Mouse (Mus musculus): ENCODE data around the gene Rmnd5a. TPM values are rescaled to one million over a fixed set of nuclear protein-coding genes. Genes with fewer than 3 reads are reported as not detected.

Rmnd5a gene
- polyA plus RNA-seq, 1 experiment from 2014 or later = 9.7 TPM

DNA sequence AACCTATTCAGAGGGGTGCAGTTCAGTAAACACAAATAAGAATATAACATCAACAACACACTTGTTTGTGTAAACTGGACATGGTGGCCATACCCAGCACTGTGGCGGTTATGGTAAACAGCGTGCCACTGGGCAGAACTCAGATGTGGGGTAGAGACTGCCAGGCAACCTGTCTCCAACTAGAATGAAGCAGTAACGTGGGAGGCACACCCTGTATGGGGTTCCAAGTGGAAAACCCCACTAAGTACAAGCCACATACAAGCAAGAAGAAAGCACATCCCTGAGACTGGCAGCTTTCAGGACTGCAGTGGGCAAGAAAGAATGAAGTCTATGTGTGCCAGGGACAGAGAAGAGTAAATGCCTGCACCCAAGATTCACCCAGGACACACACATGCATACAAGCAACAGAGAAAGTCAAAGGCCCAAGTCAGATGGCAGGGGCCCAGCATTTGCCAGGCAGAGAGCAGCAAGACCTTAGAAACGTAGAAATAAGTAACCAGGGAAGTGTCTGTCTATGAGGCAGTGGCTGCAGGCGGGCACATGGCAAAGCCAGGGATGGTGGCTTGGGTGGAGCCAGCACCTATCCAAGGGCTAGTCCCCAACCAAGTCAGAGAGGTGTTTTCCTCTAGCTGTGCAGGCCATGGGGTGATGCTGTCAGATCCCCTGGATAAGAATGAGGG lies 68.3 kb downstream of the Rmnd5a start:
- DNase-seq (ENCODE audit: low spot score) = no peak
- no peak overlapping the region for H3K4me2 ChIP-seq (ENCODE audit: low read depth)
- H3K9ac ChIP-seq (ENCODE audit: low read length) = no peak overlapping the region
- no peaks in the 10 kb centered on the region for H3K9me3 ChIP-seq (ENCODE audit: control insufficient read depth, low read length)
- H3K36me3 ChIP-seq (ENCODE audit: control insufficient read depth, insufficient read depth, low read length) = no peaks in the 10 kb centered on the region
- 81% methylated on average over 5 of the region's 5 CpGs for WGBS
- ATAC-seq (ENCODE audit: insufficient read depth, low FRiP score, low TSS enrichment) = no peak
- H3K27ac ChIP-seq (ENCODE audit: low read depth, low read length) = no peak overlapping the region
- H3K4me1 ChIP-seq (ENCODE audit: control insufficient read depth, insufficient read depth, low read length) = no peaks in the 10 kb centered on the region
- H3K4me3 ChIP-seq (ENCODE audit: low read depth, low read length) = no peak overlapping the region
- H3K27me3 ChIP-seq (ENCODE audit: control insufficient read depth, insufficient read depth, low read length) = no peaks in the 10 kb centered on the region

DNA sequence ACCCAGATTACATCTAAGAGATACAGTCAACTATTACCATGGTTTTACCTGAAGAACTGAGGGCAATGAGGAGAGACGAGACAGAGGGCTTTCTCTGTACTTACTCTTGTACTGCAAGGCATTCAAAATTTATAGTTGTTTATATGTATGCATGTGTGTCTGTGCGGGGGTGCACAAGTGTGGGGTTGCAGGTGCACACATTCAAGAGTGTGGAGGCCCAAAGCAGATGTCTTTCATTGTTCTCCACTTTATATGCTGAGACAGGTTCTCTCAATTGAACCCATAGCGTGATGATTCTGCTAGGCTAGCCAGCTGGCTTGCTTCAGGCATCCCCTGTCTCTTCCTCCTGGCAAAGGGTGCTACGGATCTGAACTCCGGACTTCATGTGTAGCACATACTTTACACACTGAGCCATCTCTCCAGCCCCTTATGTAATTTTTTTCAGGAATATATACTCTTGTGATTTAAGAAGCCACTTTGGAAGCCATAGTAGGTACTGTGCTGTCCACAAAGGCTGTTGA lies 69.3 kb downstream of the Rmnd5a start:
- ATAC-seq (ENCODE audit: insufficient read depth, low FRiP score, low TSS enrichment) (no peak), DNase-seq (ENCODE audit: low spot score) (no peak)
- WGBS = 92% methylated on average over 5 of the region's 5 CpGs

DNA sequence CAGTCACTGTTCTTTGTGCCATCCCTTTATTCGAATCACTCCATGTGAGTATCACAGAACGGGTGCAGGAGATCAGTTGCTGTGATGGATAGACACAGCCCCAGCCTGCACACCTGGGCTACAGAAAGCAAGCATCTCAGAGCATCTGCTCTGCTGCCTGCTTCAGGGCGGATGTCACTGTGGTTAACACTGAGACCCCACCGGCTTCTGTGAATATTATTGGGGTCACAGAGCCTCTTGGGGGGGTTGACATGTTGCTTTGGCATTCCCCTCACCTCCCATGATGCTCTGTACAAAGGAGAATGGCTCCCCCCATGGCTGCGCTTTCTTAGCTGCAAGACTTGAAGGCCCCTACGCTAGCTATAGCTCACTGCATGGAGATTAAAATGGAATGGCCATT lies 71.0 kb downstream of the Rmnd5a start:
- ATAC-seq (ENCODE audit: insufficient read depth, low FRiP score, low TSS enrichment) = no peak
- DNase-seq (ENCODE audit: low spot score) = no peak
- Histone ChIP-seq H3K4me3 (ENCODE audit: low read depth, low read length) (no peak overlapping the region), H3K36me3 (ENCODE audit: control insufficient read depth, insufficient read depth, low read length) (no peaks in the 10 kb centered on the region), H3K9me3 (ENCODE audit: control insufficient read depth, low read length) (no peaks in the 10 kb centered on the region), H3K4me2 (ENCODE audit: low read depth) (no peak overlapping the region), H3K4me1 (ENCODE audit: control insufficient read depth, insufficient read depth, low read length) (no peaks in the 10 kb centered on the region), H3K27me3 (ENCODE audit: control insufficient read depth, insufficient read depth, low read length) (no peaks in the 10 kb centered on the region), H3K27ac (ENCODE audit: low read depth, low read length) (no peak overlapping the region), H3K9ac (ENCODE audit: low read length) (no peak overlapping the region)
- WGBS = 89% methylated on average over 6 of the region's 6 CpGs

More for the DNA sequence above, 69.3 kb downstream of the Rmnd5a start:
- no peaks in the 10 kb centered on the region for H3K27me3 ChIP-seq (ENCODE audit: control insufficient read depth, insufficient read depth, low read length)
- H3K4me2 ChIP-seq (ENCODE audit: low read depth) = no peak overlapping the region
- H3K27ac ChIP-seq (ENCODE audit: low read depth, low read length) = no peak overlapping the region
- no peak overlapping the region for H3K4me3 ChIP-seq (ENCODE audit: low read depth, low read length)
- H3K36me3 ChIP-seq (ENCODE audit: control insufficient read depth, insufficient read depth, low read length) = no peaks in the 10 kb centered on the region
- no peak overlapping the region for H3K9ac ChIP-seq (ENCODE audit: low read length)
- no peaks in the 10 kb centered on the region for H3K4me1 ChIP-seq (ENCODE audit: control insufficient read depth, insufficient read depth, low read length)
- H3K9me3 ChIP-seq (ENCODE audit: control insufficient read depth, low read length) = no peaks in the 10 kb centered on the region

DNA sequence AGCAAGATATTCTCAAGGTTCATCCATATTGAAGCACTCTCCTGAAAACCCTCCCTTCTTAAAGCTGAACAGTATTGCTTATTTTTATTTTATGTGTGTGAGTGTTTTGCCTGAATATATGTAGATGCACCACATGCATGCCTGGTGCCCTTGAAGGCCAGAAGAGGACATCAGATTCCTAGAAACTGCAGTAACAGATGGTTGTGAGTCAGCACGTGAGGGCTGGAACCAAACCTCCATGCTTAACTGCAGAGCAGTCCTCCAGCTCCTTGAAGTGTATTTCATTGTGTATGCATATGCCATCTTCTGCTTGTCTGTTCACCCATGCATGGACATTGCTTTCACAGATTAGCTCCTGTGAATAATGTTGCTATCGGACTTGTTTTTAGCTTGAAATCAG lies 76.4 kb downstream of the Rmnd5a start:
- DNase-seq (ENCODE audit: low spot score) (no peak), ATAC-seq (ENCODE audit: insufficient read depth, low FRiP score, low TSS enrichment) (no peak)
- no peak overlapping the region for H3K27ac ChIP-seq (ENCODE audit: low read depth, low read length)
- no peak overlapping the region for H3K4me2 ChIP-seq (ENCODE audit: low read depth)
- no peaks in the 10 kb centered on the region for H3K4me1 ChIP-seq (ENCODE audit: control insufficient read depth, insufficient read depth, low read length)
- H3K36me3 ChIP-seq (ENCODE audit: control insufficient read depth, insufficient read depth, low read length) = no peaks in the 10 kb centered on the region
- no peaks in the 10 kb centered on the region for H3K27me3 ChIP-seq (ENCODE audit: control insufficient read depth, insufficient read depth, low read length)
- H3K9me3 ChIP-seq (ENCODE audit: control insufficient read depth, low read length) = no peaks in the 10 kb centered on the region
- H3K4me3 ChIP-seq (ENCODE audit: low read depth, low read length) = no peak overlapping the region
- H3K9ac ChIP-seq (ENCODE audit: low read length) = no peak overlapping the region
- WGBS = 81% methylated on average over 2 of the region's 2 CpGs

DNA sequence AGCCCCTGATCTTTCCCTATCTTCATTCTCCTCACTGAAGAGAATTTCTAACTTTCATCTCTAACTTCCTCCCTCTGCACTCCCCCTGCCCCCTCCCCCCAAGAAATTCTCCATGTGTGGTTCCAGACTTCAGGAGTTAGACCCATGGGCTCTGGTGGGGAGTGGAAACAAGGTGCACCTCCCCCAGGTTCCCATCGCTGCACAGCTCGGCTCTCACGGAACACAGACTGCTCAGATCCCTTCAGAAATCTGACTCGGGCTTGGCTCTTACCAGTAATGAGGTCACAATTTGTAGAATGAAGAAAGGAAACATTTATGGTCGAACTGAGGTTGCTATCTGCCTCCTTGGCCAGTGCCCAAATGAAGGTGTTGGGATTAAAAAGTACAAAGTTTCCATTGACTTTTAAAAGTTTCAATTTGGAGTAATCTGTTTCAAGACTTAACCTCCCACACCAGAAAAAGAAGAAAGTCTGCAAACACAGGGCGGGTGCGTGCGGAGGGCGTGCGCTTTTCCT lies 79.2 kb downstream of the Rmnd5a start:
- no peak for ATAC-seq (ENCODE audit: insufficient read depth, low FRiP score, low TSS enrichment)
- H3K27me3 ChIP-seq (ENCODE audit: control insufficient read depth, insufficient read depth, low read length) = no peaks in the 10 kb centered on the region
- 87% methylated on average over 10 of the region's 10 CpGs for WGBS
- no peak overlapping the region for H3K27ac ChIP-seq (ENCODE audit: low read depth, low read length)
- no peaks in the 10 kb centered on the region for H3K4me1 ChIP-seq (ENCODE audit: control insufficient read depth, insufficient read depth, low read length)
- no peak overlapping the region for H3K4me2 ChIP-seq (ENCODE audit: low read depth)
- H3K9me3 ChIP-seq (ENCODE audit: control insufficient read depth, low read length) = no peaks in the 10 kb centered on the region
- no peaks in the 10 kb centered on the region for H3K36me3 ChIP-seq (ENCODE audit: control insufficient read depth, insufficient read depth, low read length)
- H3K9ac ChIP-seq (ENCODE audit: low read length) = no peak overlapping the region
- DNase-seq (ENCODE audit: low spot score) = no peak
- H3K4me3 ChIP-seq (ENCODE audit: low read depth, low read length) = no peak overlapping the region

DNA sequence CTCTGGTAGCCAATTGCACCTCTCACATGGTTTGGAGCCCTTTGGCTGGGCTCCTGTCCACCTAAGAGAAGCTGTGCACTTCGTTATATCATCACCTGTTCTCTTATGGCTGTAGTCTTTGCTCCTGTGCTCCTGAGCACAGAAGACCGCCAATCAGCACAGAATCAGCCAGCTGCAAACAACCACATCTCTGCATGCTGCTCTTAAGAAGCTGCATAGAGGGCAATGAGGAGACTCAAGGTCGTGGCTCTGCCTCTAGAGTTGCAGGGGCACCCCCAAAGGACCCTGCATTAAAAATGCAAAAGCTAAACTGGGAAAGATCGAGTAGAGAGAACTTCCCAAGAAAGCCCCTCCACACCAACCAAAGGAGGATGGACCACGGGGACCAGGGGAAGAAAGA lies 79.7 kb downstream of the Rmnd5a start:
- ATAC-seq (ENCODE audit: insufficient read depth, low FRiP score, low TSS enrichment) = no peak
- Histone ChIP-seq H3K9ac (ENCODE audit: low read length) (no peak overlapping the region), H3K27ac (ENCODE audit: low read depth, low read length) (no peak overlapping the region), H3K4me2 (ENCODE audit: low read depth) (no peak overlapping the region), H3K4me1 (ENCODE audit: control insufficient read depth, insufficient read depth, low read length) (no peaks in the 10 kb centered on the region), H3K9me3 (ENCODE audit: control insufficient read depth, low read length) (no peaks in the 10 kb centered on the region), H3K36me3 (ENCODE audit: control insufficient read depth, insufficient read depth, low read length) (no peaks in the 10 kb centered on the region), H3K4me3 (ENCODE audit: low read depth, low read length) (no peak overlapping the region), H3K27me3 (ENCODE audit: control insufficient read depth, insufficient read depth, low read length) (no peaks in the 10 kb centered on the region)
- WGBS = 58% methylated on average over 5 of the region's 5 CpGs
- DNase-seq (ENCODE audit: low spot score) = no peak

DNA sequence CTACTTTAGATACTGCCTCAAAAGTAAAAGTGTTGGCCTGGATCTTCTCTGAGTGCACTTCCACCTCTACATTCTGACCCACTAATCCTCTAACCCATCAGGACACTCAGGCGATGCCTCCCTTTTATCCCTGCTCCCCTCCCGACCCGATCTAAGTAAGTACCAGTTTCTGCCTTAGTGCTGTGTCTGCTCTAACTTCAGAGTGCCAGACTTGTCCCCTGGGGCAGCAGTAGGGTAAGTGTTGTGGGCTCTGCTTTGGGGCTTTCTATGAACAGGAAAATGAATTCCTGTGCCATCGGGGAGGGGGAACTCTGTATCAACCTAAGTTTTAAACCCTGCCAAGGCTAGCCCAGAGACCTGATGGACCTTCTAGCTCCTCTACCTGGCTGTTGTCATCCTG lies 80.2 kb downstream of the Rmnd5a start:
- Histone ChIP-seq H3K4me1 (ENCODE audit: control insufficient read depth, insufficient read depth, low read length) (no peaks in the 10 kb centered on the region), H3K36me3 (ENCODE audit: control insufficient read depth, insufficient read depth, low read length) (no peaks in the 10 kb centered on the region), H3K4me2 (ENCODE audit: low read depth) (no peak overlapping the region), H3K4me3 (ENCODE audit: low read depth, low read length) (no peak overlapping the region), H3K9ac (ENCODE audit: low read length) (no peak overlapping the region), H3K27me3 (ENCODE audit: control insufficient read depth, insufficient read depth, low read length) (no peaks in the 10 kb centered on the region), H3K27ac (ENCODE audit: low read depth, low read length) (no peak overlapping the region), H3K9me3 (ENCODE audit: control insufficient read depth, low read length) (no peaks in the 10 kb centered on the region)
- DNase-seq (ENCODE audit: low spot score) (no peak), ATAC-seq (ENCODE audit: insufficient read depth, low FRiP score, low TSS enrichment) (no peak)
- WGBS = 80% methylated on average over 4 of the region's 4 CpGs

DNA sequence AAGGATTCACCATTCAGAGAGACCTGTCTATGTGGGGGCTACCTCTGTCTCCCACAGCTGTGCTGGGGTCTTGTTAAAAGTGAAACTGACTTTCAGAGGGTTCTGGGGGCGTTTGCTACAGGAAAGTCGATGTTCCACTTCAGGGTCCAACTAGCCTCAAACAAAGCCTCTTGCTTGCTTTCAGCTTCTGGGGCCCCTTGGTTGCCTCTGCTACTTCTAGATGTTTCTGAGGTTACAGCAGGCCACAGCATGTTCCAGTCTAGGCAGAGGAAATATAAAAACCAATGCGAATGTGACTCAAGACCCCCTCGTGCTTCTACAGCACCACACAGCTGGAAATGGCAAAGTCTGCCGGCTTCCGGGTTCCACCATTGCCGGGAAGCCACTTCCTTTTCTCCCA lies 82.9 kb downstream of the Rmnd5a start:
- Histone ChIP-seq H3K4me1 (ENCODE audit: control insufficient read depth, insufficient read depth, low read length) (no peaks in the 10 kb centered on the region), H3K27ac (ENCODE audit: low read depth, low read length) (no peak overlapping the region), H3K4me3 (ENCODE audit: low read depth, low read length) (no peak overlapping the region), H3K9ac (ENCODE audit: low read length) (no peak overlapping the region), H3K4me2 (ENCODE audit: low read depth) (no peak overlapping the region), H3K36me3 (ENCODE audit: control insufficient read depth, insufficient read depth, low read length) (no peaks in the 10 kb centered on the region), H3K27me3 (ENCODE audit: control insufficient read depth, insufficient read depth, low read length) (no peaks in the 10 kb centered on the region), H3K9me3 (ENCODE audit: control insufficient read depth, low read length) (no peaks in the 10 kb centered on the region)
- no peak for ATAC-seq (ENCODE audit: insufficient read depth, low FRiP score, low TSS enrichment)
- no peak for DNase-seq (ENCODE audit: low spot score)
- WGBS = 91% methylated on average over 7 of the region's 7 CpGs

DNA sequence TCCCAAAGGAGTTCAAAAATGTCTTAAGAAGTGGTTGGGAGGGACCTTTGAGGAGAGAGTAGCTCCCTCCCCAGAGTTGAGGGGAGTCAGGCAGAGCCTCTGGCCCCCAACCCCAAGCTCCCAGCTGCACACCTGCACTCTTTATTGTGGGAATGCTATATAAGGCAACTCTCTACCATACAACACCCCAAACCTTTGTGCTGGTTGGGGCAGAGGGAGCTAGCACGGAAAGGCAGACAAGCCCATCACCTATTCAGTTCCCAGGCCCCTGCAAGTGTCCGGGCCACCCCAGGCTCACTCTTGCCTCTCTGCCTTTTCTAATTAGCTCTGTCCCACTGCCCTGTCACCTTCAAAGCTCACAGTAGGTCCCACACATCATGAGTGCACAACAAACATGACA lies 86.7 kb downstream of the Rmnd5a start:
- Histone ChIP-seq H3K27ac (ENCODE audit: low read depth, low read length) (no peak overlapping the region), H3K9me3 (ENCODE audit: control insufficient read depth, low read length) (no peaks in the 10 kb centered on the region), H3K27me3 (ENCODE audit: control insufficient read depth, insufficient read depth, low read length) (no peaks in the 10 kb centered on the region), H3K4me1 (ENCODE audit: control insufficient read depth, insufficient read depth, low read length) (no peaks in the 10 kb centered on the region), H3K4me3 (ENCODE audit: low read depth, low read length) (no peak overlapping the region), H3K9ac (ENCODE audit: low read length) (no peak overlapping the region), H3K36me3 (ENCODE audit: control insufficient read depth, insufficient read depth, low read length) (no peaks in the 10 kb centered on the region), H3K4me2 (ENCODE audit: low read depth) (no peak overlapping the region)
- WGBS = 79% methylated on average over 2 of the region's 2 CpGs
- ATAC-seq (ENCODE audit: insufficient read depth, low FRiP score, low TSS enrichment) (no peak), DNase-seq (ENCODE audit: low spot score) (no peak)
